Mouse (Mus musculus) bone marrow macrophage, adult 2 months (primary cell): ENCODE results near the gene Mrps26.

Experiments
- CTCF ChIP-seq: IDR thresholded peaks from 2 replicates; pipeline ENCODE4 v1.5.1; 2012; ENCODE audit warnings: low read depth, mild to moderate bottlenecking, low read length, moderate library complexity
- POLR2A ChIP-seq: IDR thresholded peaks from 2 replicates; pipeline ENCODE4 v1.6.1; 2012; ENCODE audit warnings: mild to moderate bottlenecking, low read depth, low read length, borderline replicate concordance

GRCm38 (mm10) chr2:130535017-130535416 lies 28.5 kb upstream of the Mrps26 start:
- TF ChIP-seq POLR2A (no peak), CTCF (no peak)
